Mouse (Mus musculus): ENCODE measurements around the gene Lats2.
A peak's percentile ranks its signal among the peaks of the same experiment; 100 is the strongest.

Gene Lats2

DNA sequence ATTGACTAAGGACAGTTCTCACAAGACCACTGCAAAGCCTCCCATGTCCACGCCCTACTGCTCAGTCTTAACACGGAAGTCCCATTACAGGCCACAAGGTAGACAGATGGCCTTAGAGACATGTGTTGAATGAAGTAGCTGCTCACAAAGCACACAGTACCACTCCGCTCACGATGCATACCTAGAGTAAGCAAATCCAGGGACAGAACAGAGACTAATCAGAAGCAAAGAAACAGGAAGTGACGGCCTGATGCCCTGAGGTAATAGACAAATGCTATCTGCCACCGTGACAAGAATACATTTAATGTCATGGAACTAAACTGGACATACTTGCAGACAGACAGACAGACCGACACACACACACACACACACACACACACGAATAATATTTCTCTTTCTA is 17.5 kb downstream of the Lats2 start:
- no peak for DNase-seq (ENCODE audit: extremely low read depth, insufficient read length, low spot score)

DNA sequence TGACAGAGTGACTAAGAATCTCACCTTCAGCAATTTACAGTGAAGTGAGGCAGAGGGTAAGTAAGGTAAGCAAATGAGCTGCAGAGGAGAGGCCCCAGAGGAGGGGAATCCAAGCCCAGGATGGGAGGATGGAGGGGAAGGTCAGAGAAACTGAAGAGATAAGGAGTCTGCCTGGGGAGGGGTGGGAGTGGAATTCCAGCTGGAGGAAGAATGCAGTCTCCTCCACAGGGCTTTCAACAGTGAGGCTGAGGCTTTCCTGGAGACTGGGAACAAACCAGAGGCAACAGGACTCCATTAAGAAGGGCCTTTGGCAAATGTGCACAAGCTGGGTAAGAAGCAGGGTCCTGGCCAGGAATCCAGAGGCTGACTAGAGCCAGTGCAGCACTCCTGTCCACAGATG is 21.1 kb downstream of the Lats2 start:
- DNase-seq (ENCODE audit: extremely low read depth, insufficient read length, low spot score) = no peak

DNA sequence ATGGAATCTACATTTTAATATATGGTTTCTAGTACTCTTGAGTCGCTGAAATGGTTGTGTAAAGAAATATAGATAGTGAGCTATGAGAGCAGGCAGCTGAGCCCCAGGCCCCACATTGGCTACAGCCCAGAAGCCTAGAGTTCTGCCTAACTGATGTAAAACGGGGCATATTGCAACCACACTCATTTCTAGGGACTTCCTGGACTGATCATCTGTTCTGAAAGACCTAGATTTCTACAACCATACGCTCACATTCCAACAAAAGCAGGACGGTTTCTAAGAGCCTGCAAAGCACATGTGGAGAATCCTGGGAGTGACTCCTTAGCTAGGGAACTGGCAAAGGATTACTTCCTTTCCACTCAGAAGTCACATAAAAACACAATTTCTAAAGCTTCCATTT is 22.0 kb downstream of the Lats2 start:
- DNase-seq (ENCODE audit: extremely low read depth, insufficient read length, low spot score) = no peak

DNA sequence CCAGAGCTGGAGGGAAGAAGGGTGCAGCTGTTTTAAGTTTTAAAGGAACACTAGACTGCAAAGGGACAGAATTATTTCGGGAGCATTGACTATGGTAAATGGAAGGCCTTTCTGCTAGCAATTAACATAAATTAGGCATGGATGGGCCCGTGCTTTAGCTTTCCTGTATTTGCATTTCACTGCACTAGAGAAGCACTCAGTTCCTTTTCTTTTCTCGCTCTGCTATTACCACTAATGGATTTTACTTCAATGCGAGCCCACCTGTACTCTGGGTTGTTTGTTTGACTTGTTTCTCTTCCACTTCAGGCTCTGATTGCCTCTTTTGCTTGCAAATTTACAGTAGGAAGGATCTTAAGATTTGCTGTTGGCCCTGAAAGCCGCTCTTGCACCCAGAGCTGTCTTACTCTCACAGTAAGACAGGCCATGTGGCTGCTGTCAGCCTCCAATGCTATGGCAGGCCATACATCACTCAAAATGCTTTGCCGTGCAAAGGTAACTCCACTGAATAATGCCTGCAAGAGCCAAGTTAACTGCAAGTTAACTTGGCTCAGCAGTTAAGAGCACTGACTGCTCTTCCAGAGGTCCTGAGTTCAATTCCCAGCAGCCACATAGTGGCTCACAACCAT is 25.4 kb downstream of the Lats2 start:
- DNase-seq (ENCODE audit: extremely low read depth, insufficient read length, low spot score) = no peak

DNA sequence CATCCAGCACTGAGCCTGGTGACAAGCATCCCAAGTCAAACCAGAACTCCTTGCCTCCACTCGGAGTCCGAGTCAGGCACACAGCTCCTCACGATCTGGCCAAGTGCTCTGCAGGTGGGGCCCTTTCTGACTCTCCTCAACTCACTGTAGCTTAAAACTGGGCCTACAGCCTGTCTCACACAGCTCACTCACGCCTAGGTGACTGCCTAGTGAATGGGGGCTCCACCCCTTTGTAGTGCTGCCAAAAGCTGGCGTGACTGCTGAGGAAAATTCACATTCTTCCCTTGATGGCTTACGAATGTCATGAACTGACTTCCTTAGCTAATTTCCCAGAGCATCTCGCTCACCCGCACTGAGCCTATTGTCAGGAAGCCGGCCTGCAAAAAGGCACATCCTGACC is 27.7 kb downstream of the Lats2 start:
- DNase-seq (ENCODE audit: extremely low read depth, insufficient read length, low spot score) = peak; percentile 46

DNA sequence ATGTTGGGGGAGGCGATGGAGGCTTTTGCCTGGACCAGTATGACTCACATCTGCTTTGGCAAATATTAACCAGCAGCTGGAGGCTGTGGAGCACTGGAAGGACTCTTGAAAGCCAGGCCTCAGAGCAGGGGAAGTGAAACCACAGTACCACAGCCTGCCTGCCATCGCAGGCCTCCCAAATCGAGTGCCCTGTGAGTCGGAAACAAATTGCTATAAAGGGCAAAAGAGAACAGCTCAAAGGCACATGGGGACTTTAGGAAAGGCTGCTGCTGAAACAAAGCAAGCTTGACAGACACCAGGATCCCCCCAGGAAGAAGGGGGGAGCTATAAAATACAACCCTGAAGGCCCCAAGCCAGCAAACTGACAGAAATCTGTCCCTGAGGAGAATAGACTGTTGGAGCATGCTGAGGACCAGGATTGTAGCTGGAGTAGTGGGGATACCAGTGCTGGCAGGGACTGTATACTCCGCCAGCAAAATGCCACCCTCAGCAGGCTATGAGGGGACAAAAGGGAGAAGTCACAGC is 28.2 kb downstream of the Lats2 start:
- DNase-seq (ENCODE audit: extremely low read depth, insufficient read length, low spot score) = peak; percentile 55

DNA sequence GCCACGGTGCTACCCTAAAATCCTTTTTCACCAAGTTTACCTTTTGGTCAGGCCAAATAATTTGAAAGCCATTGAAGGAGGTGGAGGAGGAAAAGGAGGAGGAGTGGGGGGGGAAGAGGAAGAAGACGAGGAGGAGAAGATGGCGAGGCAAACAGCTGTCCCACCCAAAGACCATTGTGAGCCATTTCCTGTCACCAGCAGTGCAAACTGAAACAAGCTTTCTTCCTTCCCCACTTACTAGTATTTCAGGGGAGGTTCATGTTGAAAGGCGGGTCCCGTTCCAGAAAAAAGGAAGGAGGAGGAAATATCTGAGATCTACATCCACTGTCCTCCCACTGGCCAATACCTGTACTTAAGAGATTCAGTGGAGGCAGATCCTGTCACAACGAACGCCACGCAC is 28.8 kb downstream of the Lats2 start:
- no peak for DNase-seq (ENCODE audit: extremely low read depth, insufficient read length, low spot score)

DNA sequence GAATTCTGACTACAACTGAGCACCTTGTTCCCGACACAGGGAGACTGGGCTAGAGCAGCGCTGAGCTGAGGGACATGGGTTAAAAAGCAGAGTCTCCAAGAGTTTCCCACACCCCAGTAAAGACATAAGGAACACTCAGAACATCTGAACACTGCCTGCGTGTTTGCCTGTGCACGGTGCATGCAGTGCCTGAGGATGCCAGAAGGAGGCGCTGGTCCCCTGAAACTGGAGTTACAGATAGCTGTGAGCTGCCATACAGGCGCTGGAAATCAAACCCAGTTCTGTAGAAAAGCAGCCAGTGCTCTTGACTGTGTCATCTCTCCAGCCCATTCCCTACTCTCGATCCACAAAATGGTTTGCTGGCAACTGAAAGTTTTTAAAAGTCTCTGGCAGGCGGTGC is 32.0 kb downstream of the Lats2 start:
- DNase-seq (ENCODE audit: extremely low read depth, insufficient read length, low spot score) = no peak

DNA sequence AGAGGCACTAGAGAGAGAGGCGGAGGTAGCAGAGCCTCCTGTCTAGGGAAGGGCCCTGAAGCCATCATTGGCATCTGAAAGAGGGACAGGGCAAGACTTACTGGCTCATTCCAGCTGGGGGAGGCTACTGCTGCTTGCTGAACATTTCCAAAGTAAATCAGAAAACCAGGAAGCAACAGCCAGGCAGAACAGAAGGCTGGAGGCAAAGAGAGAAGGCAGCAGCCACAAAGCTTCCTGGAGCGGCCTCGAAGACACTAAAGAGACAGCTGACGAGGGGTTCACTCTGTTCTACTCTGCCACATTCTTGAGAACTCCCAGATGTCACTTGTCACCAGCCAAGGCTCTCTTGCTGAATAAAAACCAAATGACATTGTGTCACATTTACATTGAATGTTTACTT is 33.7 kb downstream of the Lats2 start:
- no peak for DNase-seq (ENCODE audit: extremely low read depth, insufficient read length, low spot score)

DNA sequence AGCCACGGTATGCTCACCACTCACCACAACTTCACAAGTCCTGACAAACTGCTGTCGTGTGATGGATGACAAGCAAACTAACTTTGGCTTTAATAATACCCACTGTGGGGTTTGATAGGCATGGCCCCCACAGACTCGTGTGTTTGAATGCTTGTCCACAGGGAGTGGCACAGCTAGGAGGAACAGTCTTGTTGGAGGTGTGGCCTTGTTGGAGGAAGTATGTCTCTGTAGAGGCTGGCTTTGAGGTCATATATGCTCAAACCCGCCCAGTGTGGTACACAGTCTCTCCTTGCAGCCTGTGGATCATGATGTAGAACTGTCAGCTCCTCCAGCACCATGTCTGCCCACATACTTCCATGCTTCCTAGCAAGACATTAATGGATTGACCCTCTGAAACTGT is 39.9 kb downstream of the Lats2 start:
- DNase-seq (ENCODE audit: extremely low read depth, insufficient read length, low spot score) = no peak

DNA sequence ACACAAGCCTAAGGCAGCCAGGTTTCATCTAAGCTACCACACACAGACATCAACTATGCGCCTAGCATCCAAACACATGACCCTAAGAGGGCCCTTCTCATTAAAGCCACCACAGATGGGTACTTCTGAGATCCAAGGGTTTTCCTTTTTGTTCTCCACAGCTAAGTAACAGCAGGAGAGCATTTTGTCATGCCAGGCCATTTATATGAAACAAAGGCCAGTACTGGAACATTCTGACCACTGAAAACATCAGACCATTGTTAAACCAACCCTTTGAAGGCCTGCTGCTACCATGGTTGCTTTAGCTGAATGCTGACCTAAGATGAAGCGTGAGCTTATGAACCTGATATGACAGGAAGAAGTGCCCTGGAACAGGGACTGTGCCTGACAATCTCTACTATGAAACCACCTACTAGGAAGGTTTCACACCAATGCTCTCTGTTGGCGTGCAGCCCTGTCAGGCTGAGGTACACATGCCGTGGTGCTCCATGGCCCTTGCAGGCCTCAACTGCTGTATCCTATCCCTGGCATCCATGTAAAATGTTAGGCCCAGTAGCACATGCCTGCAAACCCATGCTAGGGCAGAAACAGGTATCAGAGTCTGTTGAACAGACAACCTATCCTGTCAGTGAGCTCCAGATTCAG is 41.5 kb downstream of the Lats2 start:
- DNase-seq (ENCODE audit: extremely low read depth, insufficient read length, low spot score) = no peak

DNA sequence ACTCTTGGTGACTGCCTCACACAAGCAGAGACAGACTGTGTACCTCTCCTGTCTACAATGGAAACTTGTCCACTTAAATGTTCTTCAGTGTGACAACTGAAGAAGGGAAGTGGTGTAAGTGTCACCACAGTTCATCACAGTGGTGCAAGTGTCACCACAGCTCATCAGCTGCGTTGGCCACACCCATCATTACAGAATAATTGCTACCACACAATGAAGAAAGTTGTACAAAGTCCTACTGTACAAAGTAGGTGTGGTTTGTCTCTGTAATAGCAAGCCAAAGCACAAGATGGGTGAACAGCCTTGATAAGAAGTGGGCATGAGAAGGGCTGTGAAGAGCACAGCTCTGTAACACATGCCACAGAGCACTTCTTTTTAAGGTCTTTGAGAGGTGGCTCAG is 45.3 kb downstream of the Lats2 start:
- DNase-seq (ENCODE audit: extremely low read depth, insufficient read length, low spot score) = no peak

DNA sequence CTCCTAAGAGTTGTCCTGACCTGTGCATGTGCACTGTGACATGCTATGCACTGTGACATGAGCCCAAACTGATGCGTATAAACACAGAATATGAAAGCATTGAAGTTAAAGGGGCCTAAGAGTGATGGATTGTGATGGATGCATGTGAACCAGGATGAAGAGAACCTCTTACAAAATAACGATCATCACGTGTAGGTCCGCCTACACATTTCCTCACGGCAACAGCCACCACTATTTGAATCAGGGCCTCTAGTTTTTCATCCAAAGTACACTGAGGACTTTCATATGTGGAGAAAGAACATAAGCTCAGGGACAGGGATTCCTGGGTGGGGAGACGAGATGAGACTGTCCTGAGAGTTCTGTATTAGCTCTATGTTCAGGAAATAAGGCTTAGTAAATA is 47.1 kb downstream of the Lats2 start:
- DNase-seq (ENCODE audit: extremely low read depth, insufficient read length, low spot score) = no peak

DNA sequence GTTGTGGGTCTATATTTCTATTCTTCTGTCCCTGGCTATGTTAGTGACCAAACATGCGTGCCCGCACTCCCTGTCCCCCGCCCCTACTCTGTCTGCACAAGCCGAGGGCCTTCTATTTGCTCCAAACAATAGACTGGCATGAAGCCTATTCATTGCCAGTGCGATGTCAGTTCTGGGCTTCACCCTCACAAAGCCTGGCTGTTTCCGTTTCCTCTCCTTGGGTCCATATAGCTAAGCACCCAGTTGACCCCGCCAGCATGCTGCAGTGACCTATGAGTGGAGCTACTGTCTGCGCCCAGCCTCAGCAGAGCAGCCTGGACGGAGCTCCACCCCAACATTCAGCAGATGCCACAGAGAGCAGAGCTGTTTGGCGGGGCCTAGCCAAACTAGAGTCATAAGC is 49.0 kb downstream of the Lats2 start:
- DNase-seq (ENCODE audit: extremely low read depth, insufficient read length, low spot score) = no peak

DNA sequence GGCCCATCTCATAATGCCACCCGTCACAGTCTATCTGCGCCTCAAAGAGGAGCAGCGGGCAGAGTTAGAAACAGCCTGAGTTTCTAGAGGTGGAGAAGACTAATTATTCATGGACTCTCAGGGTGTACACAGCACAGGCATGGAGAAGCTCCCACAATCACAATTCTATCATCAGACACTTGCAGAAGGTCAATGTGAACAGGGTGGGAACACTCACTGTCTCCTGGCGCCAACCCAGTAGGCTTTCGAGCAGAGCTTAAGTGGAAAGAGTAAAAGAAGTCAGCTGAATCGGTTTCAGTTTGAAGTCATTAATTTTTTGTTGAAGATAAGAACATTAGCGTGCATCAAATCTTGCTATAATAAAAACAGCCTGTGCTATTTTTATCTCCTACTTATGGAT is 49.6 kb downstream of the Lats2 start:
- no peak for DNase-seq (ENCODE audit: extremely low read depth, insufficient read length, low spot score)

DNA sequence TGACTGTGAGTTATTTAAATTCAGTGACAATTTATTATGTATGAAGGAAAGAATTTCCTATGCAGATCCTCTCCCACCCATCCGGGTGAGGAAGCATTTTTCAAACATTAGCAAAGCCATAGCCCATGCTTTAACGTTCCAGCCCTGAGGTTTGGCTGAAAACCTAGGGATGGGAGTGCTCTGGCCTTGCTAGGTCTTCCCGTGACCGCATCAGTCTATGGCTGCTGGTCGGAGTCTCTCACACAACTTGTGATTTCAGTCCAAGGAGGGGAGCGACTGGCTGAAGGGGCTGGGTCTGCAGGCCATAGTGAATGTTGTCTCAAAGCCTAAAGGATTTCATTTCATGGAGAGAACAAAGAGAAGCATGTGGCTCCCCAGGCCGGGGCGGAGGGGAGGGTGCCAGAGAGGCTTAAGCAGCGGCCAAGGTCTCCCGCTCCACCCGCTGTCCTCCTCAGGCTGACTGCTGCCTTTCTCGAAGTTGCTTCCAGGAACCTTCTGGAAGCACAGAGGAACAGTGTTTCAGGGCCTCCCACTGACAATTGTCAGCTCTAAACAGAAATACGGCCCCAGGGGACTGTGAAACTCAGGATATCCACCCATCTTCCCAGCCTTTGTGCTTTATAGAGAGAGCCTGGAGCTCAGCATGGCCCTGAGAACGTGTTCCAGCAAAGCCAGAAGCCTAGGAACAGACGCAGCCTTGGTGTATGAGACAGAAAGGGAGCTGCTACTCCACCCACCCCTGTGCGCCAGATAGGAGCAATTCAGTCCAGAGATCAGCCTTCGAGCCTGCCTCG is 50.9 kb downstream of the Lats2 start:
- DNase-seq (ENCODE audit: extremely low read depth, insufficient read length, low spot score) = no peak

DNA sequence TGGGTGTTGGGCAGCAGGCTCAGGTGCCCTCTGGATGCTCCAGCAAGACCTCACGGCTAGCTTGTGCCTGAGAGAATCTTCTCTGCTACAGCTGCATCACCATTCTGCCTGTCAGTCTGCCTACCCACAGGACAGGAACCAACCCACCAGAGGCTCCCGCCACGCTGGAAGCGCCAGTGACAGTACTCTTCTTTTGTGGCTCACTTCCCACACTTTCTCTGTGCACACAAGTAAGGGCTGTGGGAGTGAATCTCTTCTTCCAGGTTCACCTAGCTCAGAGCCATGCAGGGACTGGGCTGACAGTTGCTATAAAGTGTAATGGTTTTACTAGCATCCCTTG is 51.5 kb downstream of the Lats2 start:
- DNase-seq (ENCODE audit: extremely low read depth, insufficient read length, low spot score) = no peak

DNA sequence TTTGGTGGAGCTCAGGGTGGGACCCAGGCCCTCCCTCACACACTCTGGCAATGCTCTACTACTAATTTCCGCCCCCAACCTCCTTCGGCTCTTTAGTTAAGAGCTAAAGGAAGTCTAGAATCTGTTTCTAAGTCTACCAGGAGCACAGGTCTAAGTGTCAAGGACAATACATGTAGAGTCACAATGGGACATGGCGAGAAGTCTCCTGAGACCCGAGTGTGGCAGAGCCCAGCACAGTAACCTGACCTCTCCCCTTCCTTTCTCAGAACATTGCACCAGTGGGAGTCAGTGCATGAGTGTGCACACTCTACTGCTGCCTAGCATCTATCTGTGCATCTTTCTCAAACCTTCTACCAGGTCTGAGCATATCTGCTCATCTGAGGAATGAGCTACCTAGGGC is 52.4 kb downstream of the Lats2 start:
- DNase-seq (ENCODE audit: extremely low read depth, insufficient read length, low spot score) = no peak

DNA sequence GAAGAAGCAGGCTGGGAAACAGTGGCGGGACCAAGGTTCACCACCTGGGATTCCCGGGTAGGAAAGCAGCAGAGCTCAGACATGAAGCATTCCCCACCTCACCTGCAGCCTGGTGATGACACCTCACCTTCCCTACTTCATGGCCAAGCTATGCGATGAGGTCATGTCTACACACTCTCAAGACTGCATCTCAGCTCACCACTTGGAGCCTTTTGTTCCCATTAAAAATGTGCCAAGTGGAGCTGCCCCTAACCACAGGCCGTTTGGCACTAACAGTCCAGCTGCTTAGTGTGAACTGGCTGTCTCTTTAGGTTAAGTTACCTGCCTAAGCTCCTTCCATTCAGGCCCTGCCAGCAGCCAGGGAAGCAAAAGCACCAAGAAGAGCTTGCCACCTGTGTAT is 53.1 kb downstream of the Lats2 start:
- DNase-seq (ENCODE audit: extremely low read depth, insufficient read length, low spot score) = no peak

DNA sequence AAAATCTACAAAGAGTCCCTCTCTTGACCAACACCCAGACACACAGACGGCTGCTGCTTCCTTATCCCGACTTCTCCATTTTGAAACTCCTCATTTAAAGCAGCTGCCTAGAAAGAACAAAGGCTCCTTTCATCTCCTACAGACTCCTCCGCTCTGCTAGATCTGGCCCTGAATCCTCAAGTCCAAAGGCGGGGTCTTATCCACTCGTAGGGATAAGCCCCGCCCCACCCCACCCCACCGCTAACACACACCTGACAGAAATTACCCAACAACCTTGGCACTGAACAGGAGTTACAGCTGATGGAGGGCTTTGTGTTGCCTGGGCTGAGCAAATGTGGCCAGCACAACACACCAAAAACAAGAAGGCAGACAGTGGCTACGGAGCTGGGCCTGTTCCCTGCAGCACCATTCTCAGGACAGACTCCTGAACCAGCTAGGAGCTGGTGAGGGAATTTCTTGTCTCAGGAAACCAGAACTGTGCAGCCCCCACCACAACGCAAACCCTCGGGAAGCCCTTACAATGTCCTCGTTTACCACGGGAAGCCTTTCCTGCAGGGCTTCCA is 56.2 kb downstream of the Lats2 start:
- DNase-seq (ENCODE audit: extremely low read depth, insufficient read length, low spot score) = no peak

DNA sequence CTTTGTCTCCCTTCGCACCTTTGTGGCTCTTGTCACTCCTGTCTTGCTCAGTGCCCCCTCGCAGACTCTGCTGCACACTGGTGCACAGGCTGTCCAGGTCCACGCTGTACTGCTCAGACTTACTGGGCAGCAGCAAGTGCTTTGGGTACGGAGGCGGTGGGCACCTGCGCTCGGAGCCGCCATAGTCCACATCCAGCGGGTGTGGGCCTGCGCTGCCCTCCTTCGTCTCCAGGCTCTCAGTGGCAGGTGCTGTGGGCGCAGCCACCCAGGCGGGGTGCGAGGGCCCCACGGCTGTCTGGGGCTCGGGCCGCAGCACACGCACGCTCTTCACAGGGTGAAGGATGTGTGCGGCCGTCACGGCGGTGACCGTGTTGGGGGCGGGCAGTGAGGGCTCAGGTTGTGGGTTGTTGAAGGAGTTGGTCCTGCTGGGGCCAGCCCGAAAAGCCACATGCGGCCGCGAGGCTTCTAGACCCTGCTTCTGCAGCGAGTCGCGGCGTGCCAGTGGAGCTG is 58.7 kb downstream of the Lats2 start:
- no peak for DNase-seq (ENCODE audit: extremely low read depth, insufficient read length, low spot score)

DNA sequence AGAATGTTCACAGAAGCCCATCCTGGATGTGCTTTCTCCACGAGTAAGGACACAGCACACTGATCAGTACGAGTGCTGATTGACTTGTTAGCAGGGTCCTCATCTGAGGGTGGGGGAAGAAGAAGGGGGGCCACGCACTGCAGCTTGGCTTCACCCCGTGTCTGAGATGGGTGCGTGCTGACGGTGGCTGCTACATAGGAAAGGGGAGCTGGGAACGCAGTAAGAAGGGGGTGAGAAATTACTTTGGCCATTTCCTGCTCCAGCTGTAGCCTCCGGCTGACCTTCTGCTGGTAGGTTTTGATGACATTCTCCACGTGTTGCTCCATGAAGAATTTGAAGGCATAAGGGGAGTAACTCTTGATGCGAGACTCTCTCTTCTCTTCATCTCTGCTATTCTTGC is 59.2 kb downstream of the Lats2 start:
- no peak for DNase-seq (ENCODE audit: extremely low read depth, insufficient read length, low spot score)
